Mouse (Mus musculus) heart, embryonic 14.5 days (tissue): Measurements from ENCODE around the gene Nme9. TPM values are rescaled to one million over a fixed set of nuclear protein-coding genes. Genes with fewer than 3 reads are reported as not detected.

Experiments
- ATAC-seq: fragments of 200-750 bp; cut with Nextera tagmentation; 2 replicates; pipeline ENCODE4 v1.8.0; 2017; ENCODE audit warnings: low read depth, moderate TSS enrichment; ENCODE audit not compliant: insufficient number of reproducible peaks, insufficient read depth, low FRiP score
- H3K27ac ChIP-seq, 2 experiments: fragments of 200-500 bp in 1 of 2; fragments of 300-500 bp in 1 of 2; sonication (generic) in 1 of 2; replicated peaks in 1 of 2; 2 replicates each; pipeline ENCODE4 v1.5.1; 2012 to 2014; ENCODE audit warnings: low read depth in 2 of 2, low read length in 2 of 2, control low read depth in 1 of 2, mild to moderate bottlenecking in 1 of 2, mixed read lengths in 1 of 2; ENCODE audit not compliant: control insufficient read depth in 1 of 2, insufficient read depth in 1 of 2
- H3K27me3 ChIP-seq: fragments of 300-500 bp; sonication (generic); 2 replicates; pipeline ENCODE4 v1.6.1; 2014; ENCODE audit warnings: mild to moderate bottlenecking, low read length, control low read depth; ENCODE audit not compliant: control insufficient read depth, insufficient read depth
- H3K36me3 ChIP-seq: fragments of 300-500 bp; sonication (generic); 2 replicates; pipeline ENCODE4 v1.6.1; 2014; ENCODE audit warnings: mild to moderate bottlenecking, control low read depth, low read length, mixed read lengths; ENCODE audit not compliant: control insufficient read depth, insufficient read depth
- H3K4me1 ChIP-seq, 2 experiments: fragments of 200-500 bp in 1 of 2; fragments of 300-500 bp in 1 of 2; sonication (generic) in 1 of 2; 2 replicates each; pipeline ENCODE4 v1.6.1; 2012 to 2014; ENCODE audit warnings: low read length in 2 of 2, control low read depth in 1 of 2, mixed read lengths in 1 of 2; ENCODE audit not compliant: control insufficient read depth in 2 of 2, insufficient read depth in 2 of 2
- H3K4me2 ChIP-seq: fragments of 300-500 bp; sonication (generic); 2 replicates; pipeline ENCODE4 v1.6.1; 2014; ENCODE audit warnings: mild to moderate bottlenecking, low read length
- H3K4me3 ChIP-seq, 2 experiments: fragments of 200-500 bp in 1 of 2; fragments of 300-500 bp in 1 of 2; sonication (generic) in 1 of 2; 2 replicates each; pipeline ENCODE4 v1.5.1; 2012 to 2014; ENCODE audit warnings: low read length in 2 of 2, mild to moderate bottlenecking in 2 of 2, control low read depth in 1 of 2, low read depth in 1 of 2, moderate library complexity in 1 of 2; ENCODE audit not compliant: control insufficient read depth in 1 of 2, insufficient read depth in 1 of 2
- H3K9ac ChIP-seq: fragments of 300-500 bp; sonication (generic); 2 replicates; pipeline ENCODE4 v1.6.1; 2014; ENCODE audit warnings: mild to moderate bottlenecking, low read length
- H3K9me3 ChIP-seq: fragments of 300-500 bp; sonication (generic); 2 replicates; pipeline ENCODE4 v1.6.1; 2016; ENCODE audit warnings: low read length, control low read depth; ENCODE audit not compliant: control insufficient read depth
- WGBS: fragments of 180-500 bp; shearing (Covaris S2); extraction: QIAGEN DNeasy Blood & Tissue Kit; methylation state at CpG from one replicate; pipeline ENCODE4 v1.1.7; 2014; 5-methylcytosine and 5-hydroxymethylcytosine counted together
- polyA plus RNA-seq: library from polyadenylated mRNA; unstranded; fragments of >200 nt; fragmentation: Nextera tagmentation; extraction: Ambion mirVana; gene quantifications from 2 replicates; pipeline ENCODE4 v1.2.1, GENCODE M21; 2014

Gene Nme9
- polyA plus RNA-seq, 1 experiment from 2014 or later, result not detected

GRCm38 (mm10) chr9:99430806-99431205 is 20.5 kb upstream of the Nme9 start:
- H3K4me2 ChIP-seq, result no peak overlapping the region
- no peak for ATAC-seq
- 72% methylated on average over 6 of the region's 6 CpGs for WGBS

GRCm38 (mm10) chr9:99431346-99431745 is 19.9 kb upstream of the Nme9 start:
- ATAC-seq, result no peak
- WGBS, result 86% methylated on average over 8 of the region's 8 CpGs
- Histone ChIP-seq H3K4me1 (peaks cover 13 to 14% of the 10 kb centered on the region in 2 experiments), H3K9ac (no peak overlapping the region), H3K27me3 (no peaks in the 10 kb centered on the region), H3K4me3 (no peak overlapping the region), H3K27ac (no peak overlapping the region), H3K9me3 (no peaks in the 10 kb centered on the region), H3K4me2 (no peak overlapping the region), H3K36me3 (no peaks in the 10 kb centered on the region)

More at GRCm38 (mm10) chr9:99430806-99431205, 20.5 kb upstream of the Nme9 start:
- no peak overlapping the region for H3K9ac ChIP-seq
- no peak overlapping the region for H3K4me3 ChIP-seq
- no peak overlapping the region for H3K27ac ChIP-seq
- no peaks in the 10 kb centered on the region for H3K27me3 ChIP-seq
- H3K36me3 ChIP-seq, result no peaks in the 10 kb centered on the region
- peaks cover 12% of the 10 kb centered on the region in 2 experiments for H3K4me1 ChIP-seq
- no peaks in the 10 kb centered on the region for H3K9me3 ChIP-seq

- 78% methylated on average over 6 of the region's 6 CpGs for WGBS
These were observed 19.3 kb upstream of the Nme9 start for GRCm38 (mm10) chr9:99431963-99432362.

GRCm38 (mm10) chr9:99432478-99432877 is 18.8 kb upstream of the Nme9 start:
- Histone ChIP-seq H3K36me3 (no peaks in the 10 kb centered on the region), H3K4me1 (peaks cover 15 to 18% of the 10 kb centered on the region in 2 experiments), H3K9ac (no peak overlapping the region), H3K4me2 (no peak overlapping the region), H3K4me3 (no peak overlapping the region), H3K27me3 (peaks cover under 1% of the 10 kb centered on the region; the same call in 1 of the 2 replicates), H3K27ac (no peak overlapping the region), H3K9me3 (no peaks in the 10 kb centered on the region)
- ATAC-seq, result no peak
- WGBS, result 65% methylated on average over 4 of the region's 4 CpGs

More at GRCm38 (mm10) chr9:99431963-99432362, 19.3 kb upstream of the Nme9 start:
- Histone ChIP-seq H3K9ac (no peak overlapping the region), H3K4me1 (peaks cover 13 to 14% of the 10 kb centered on the region in 2 experiments), H3K9me3 (no peaks in the 10 kb centered on the region), H3K27ac (no peak overlapping the region), H3K4me3 (no peak overlapping the region), H3K27me3 (no peaks in the 10 kb centered on the region), H3K36me3 (no peaks in the 10 kb centered on the region), H3K4me2 (no peak overlapping the region)
- no peak for ATAC-seq

- 59% methylated on average over 14 of the region's 14 CpGs for WGBS
- H3K9ac ChIP-seq, result peak overlapping the region; percentile 88
These were observed 16.2 kb upstream of the Nme9 start for GRCm38 (mm10) chr9:99434892-99435618.

GRCm38 (mm10) chr9:99435619-99436181 is 15.6 kb upstream of the Nme9 start:
- Histone ChIP-seq H3K27ac (peak overlapping the region; percentile 8 to 73), H3K27me3 (peaks cover 12% of the 10 kb centered on the region), H3K4me3 (peak overlapping the region; percentile 84 to 85), H3K4me2 (peak overlapping the region; percentile 94), H3K36me3 (no peaks in the 10 kb centered on the region), H3K9me3 (no peaks in the 10 kb centered on the region), H3K4me1 (peaks cover 13% of the 10 kb centered on the region in 2 experiments), H3K9ac (peak overlapping the region; percentile 88)
- ATAC-seq, result no peak
- 22% methylated on average over 16 of the region's 16 CpGs for WGBS

More at GRCm38 (mm10) chr9:99434892-99435618, 16.2 kb upstream of the Nme9 start:
- Histone ChIP-seq H3K4me3 (peak overlapping the region; percentile 84 to 85), H3K36me3 (no peaks in the 10 kb centered on the region), H3K27ac (peak overlapping the region; percentile 16 to 54; a peak in 2 of 4 replicates), H3K27me3 (peaks cover 12% of the 10 kb centered on the region), H3K4me1 (peaks cover 13% of the 10 kb centered on the region in 2 experiments), H3K4me2 (peak overlapping the region; percentile 94), H3K9me3 (no peaks in the 10 kb centered on the region)
- ATAC-seq, result no peak

- no peaks in the 10 kb centered on the region for H3K9me3 ChIP-seq
- peaks cover 13% of the 10 kb centered on the region in 2 experiments for H3K4me1 ChIP-seq
- peak; percentile 74 for ATAC-seq
- H3K27ac ChIP-seq, result peak overlapping the region; percentile 5 to 73
- H3K4me3 ChIP-seq, result peak overlapping the region; percentile 84 to 85
- H3K4me2 ChIP-seq, result peak overlapping the region; percentile 94
- H3K9ac ChIP-seq, result peak overlapping the region; percentile 88
- H3K27me3 ChIP-seq, result peaks cover 12% of the 10 kb centered on the region
- WGBS, result under 1% methylated on average over 70 of the region's 86 CpGs
- H3K36me3 ChIP-seq, result no peaks in the 10 kb centered on the region
These were observed 14.9 kb upstream of the Nme9 start for GRCm38 (mm10) chr9:99436182-99437030.
